Mouse (Mus musculus) adrenal gland, postnatal 25 days (tissue): ENCODE results near the gene Gprc5c. TPM values are rescaled to one million over a fixed set of nuclear protein-coding genes. Genes with fewer than 3 reads are reported as not detected.
"Not testable (repeated sequence)": the region's sequence is repeated elsewhere in the genome, so short reads cannot be mapped to it uniquely, and the experiment has no call there.

Experiments
- DNase-seq: peaks from one replicate; pipeline ENCODE4 v3.0.0; 2021; ENCODE audit warnings: mixed read lengths
- total RNA-seq: library from RNA; stranded (reverse); gene quantifications from 2 replicates; pipeline ENCODE4 v1.2.3, GENCODE M21; 2021

Gprc5c gene
- total RNA-seq, 1 experiment from 2014 or later, result 13.9 TPM

GRCm38 (mm10) chr11:114907567-114907966 is 56.6 kb downstream of the Gprc5c start:
- peak; percentile 35 for DNase-seq

GRCm38 (mm10) chr11:114908086-114908485 is 57.1 kb downstream of the Gprc5c start:
- DNase-seq, result no peak

GRCm38 (mm10) chr11:114909538-114909937 is 58.6 kb downstream of the Gprc5c start:
- not testable (repeated sequence) for DNase-seq

GRCm38 (mm10) chr11:114912847-114913246 is 61.9 kb downstream of the Gprc5c start:
- peak; percentile 69 for DNase-seq

- no peak for DNase-seq
These were observed 64.0 kb downstream of the Gprc5c start for GRCm38 (mm10) chr11:114914978-114915377.

GRCm38 (mm10) chr11:114917120-114917519 is 66.2 kb downstream of the Gprc5c start:
- no peak for DNase-seq

Other genes starting within 250 kb of the Gprc5c start
- gene Rpl38, start 182.6 kb upstream of the Gprc5c start, total RNA-seq, result 1,060 and 1,162 TPM in 2 replicates
- gene Ttyh2, start 175.7 kb upstream of the Gprc5c start, total RNA-seq, result 120 and 145 TPM in 2 replicates
- gene Dnaic2, start 123.7 kb upstream of the Gprc5c start, total RNA-seq, result 0.67 and 1.2 TPM in 2 replicates
- 0.43 TPM in 1 of 2 replicates, not detected in the other for gene Kif19a, start 85.8 kb upstream of the Gprc5c start, total RNA-seq
- gene Btbd17, start 55.2 kb upstream of the Gprc5c start, total RNA-seq, result not detected in 2 replicates
- not detected in 2 replicates for gene Gpr142, start 52.2 kb upstream of the Gprc5c start, total RNA-seq
- 0.76 and 0.95 TPM in 2 replicates for gene Cd300a, start 38.9 kb downstream of the Gprc5c start, total RNA-seq
- gene Cd300lb, start 83.2 kb downstream of the Gprc5c start, total RNA-seq, result 0.57 and 0.64 TPM in 2 replicates
- gene Cd300c, start 118.0 kb downstream of the Gprc5c start, total RNA-seq, result not detected in 2 replicates
- 0.48 and 0.58 TPM in 2 replicates for gene Cd300ld, start 138.8 kb downstream of the Gprc5c start, total RNA-seq
- 1.5 and 2.2 TPM in 2 replicates for gene Cd300c2, start 150.7 kb downstream of the Gprc5c start, total RNA-seq
- gene Cd300ld2, start 165.0 kb downstream of the Gprc5c start, total RNA-seq, result not detected in 2 replicates
- not detected in 2 replicates for gene Cd300ld4, start 175.9 kb downstream of the Gprc5c start, total RNA-seq
- gene Cd300ld5, start 186.6 kb downstream of the Gprc5c start, total RNA-seq, result 3.5 TPM in 1 of 2 replicates, not detected in the other
- gene Cd300ld3, start 197.3 kb downstream of the Gprc5c start, total RNA-seq, result 2.3 and 4.2 TPM in 2 replicates
- 0.33 TPM in 1 of 2 replicates, not detected in the other for gene Cd300e, start 211.0 kb downstream of the Gprc5c start, total RNA-seq
- gene Rab37, start 240.3 kb downstream of the Gprc5c start, total RNA-seq, result 0.58 and 0.76 TPM in 2 replicates